Mouse (Mus musculus) central nervous system, embryonic 14 days (tissue): ENCODE measurements around the gene Ywhae. TPM values are rescaled to one million over a fixed set of nuclear protein-coding genes. Genes with fewer than 3 reads are reported as not detected.

Experiments used
- polyA plus RNA-seq: library from polyadenylated mRNA; depleted of rRNA; stranded (reverse); fragments of >200 nt; gene quantifications from 2 replicates; pipeline ENCODE4 v1.2.3, GENCODE M21; 2012; rRNA removed

Ywhae gene
- 1,115 and 1,378 TPM in 2 replicates for polyA plus RNA-seq

DNA sequence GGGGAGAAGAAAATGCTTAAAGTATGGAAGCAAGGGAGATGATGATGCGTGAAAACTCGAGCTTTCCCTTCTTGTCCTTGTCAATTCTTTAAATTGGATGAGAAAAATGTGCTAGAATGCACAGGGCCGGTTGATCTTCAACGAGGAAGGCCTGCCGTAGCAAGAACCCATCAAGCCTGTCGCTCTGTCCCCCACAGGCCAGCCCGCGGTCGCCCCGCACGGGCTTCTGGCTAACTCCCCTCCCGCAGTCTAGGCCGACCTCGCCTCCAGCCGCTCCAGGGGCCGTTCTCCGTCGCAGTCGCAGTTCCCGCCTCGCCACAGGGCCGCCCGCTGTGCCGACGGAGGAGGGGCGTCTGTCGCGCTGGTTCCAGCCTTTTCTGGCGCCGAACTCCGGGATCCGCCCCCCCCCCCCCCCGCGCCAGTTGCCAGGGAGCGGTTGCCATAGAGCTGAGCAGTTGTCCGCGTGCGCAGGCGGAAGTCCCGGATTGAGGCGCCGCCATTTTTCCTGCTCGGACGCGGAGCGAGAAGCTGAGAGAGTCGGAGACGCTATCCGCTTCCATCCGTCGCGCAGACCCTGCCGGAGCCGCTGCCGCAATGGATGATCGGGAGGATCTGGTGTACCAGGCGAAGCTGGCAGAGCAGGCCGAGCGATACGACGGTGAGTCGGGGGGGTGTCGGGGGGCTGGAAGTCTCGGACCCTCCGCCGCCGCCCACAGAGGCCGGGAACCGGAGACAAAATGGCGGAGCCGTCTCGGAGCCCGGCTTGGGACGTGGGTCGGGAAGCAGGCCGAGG lies at the start of gene Ywhae:
Ywhae (plus strand) TSS at position 436 of the 793 bp plus-strand sequence.

DNA sequence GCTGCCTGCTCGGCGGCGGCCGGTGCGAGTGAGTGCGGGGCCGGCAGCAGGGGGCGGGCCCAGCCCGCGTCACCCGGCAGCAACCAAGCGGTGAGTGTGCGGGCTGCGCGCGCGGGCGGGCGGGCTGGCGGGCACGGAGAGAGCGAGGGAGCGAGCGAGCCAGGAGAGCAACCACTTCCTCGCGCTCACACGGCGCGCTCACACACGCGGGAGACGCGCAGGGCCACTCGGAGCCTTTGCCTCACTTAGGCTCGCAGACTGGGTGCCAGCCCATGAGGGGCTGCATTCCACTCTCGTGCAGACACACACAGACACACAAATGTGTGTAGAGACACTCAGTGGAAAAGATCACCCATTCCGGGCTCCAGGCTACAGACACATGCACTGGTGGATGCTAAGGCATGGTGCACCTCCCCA lies 63.4 kb downstream of the Ywhae start, which contains the start of gene Doc2b:
Doc2b (minus strand) TSS at position 21 of the 417 bp plus-strand sequence.

Other genes starting within 250 kb of the Ywhae start
- gene Prpf8, start 246.1 kb upstream of the Ywhae start, polyA plus RNA-seq, result 124 and 138 TPM in 2 replicates
- gene Rilp, start 222.8 kb upstream of the Ywhae start, polyA plus RNA-seq, result 1.3 and 1.6 TPM in 2 replicates
- 5.4 and 5.9 TPM in 2 replicates for gene Scarf1, start 219.3 kb upstream of the Ywhae start, polyA plus RNA-seq
- gene Slc43a2, start 201.2 kb upstream of the Ywhae start, polyA plus RNA-seq, result 23.2 and 23.6 TPM in 2 replicates
- 133 and 135 TPM in 2 replicates for gene Pitpna, start 144.8 kb upstream of the Ywhae start, polyA plus RNA-seq
- gene Inpp5k, start 101.9 kb upstream of the Ywhae start, polyA plus RNA-seq, result 50.6 and 55.2 TPM in 2 replicates
- gene Myo1c, start 82.4 kb upstream of the Ywhae start, polyA plus RNA-seq, result 12.8 and 20.7 TPM in 2 replicates
- 77.4 and 84.6 TPM in 2 replicates for gene Crk, start 53.6 kb upstream of the Ywhae start, polyA plus RNA-seq
- 4.3 and 5.3 TPM in 2 replicates for gene Doc2b, start 63.2 kb downstream of the Ywhae start, polyA plus RNA-seq
- 2.2 and 2.3 TPM in 2 replicates for gene Rph3al, start 205.6 kb downstream of the Ywhae start, polyA plus RNA-seq